Mouse (Mus musculus) embryonic facial prominence, embryonic 13.5 days (tissue): ENCODE measurements at regions not wholly inside any gene's neighbourhood (a gene's known extent, or its start where the extent isn't known, plus 50 kb on each side); places are given as distances from the start of the nearest gene placed in this dataset.

Experiments used
- ATAC-seq: fragments of 200-750 bp; cut with Nextera tagmentation; 2 replicates; pipeline ENCODE4 v1.8.0; 2017; ENCODE audit warnings: low read depth; ENCODE audit not compliant: insufficient number of reproducible peaks, insufficient read depth, low FRiP score, low TSS enrichment
- H3K27ac ChIP-seq: fragments of 300-500 bp; sonication (generic); 2 replicates; pipeline ENCODE4 v1.5.1; 2015; ENCODE audit warnings: moderate library complexity, mild to moderate bottlenecking, inconsistent platforms
- H3K27me3 ChIP-seq: fragments of 300-500 bp; sonication (generic); 2 replicates; pipeline ENCODE4 v1.6.1; 2015; ENCODE audit warnings: mild to moderate bottlenecking, inconsistent platforms
- H3K36me3 ChIP-seq: fragments of 300-500 bp; sonication (generic); 2 replicates; pipeline ENCODE4 v1.6.1; 2015; ENCODE audit warnings: mild to moderate bottlenecking, inconsistent platforms
- H3K4me1 ChIP-seq: fragments of 300-500 bp; sonication (generic); 2 replicates; pipeline ENCODE4 v1.6.1; 2015; ENCODE audit warnings: inconsistent platforms
- H3K4me2 ChIP-seq: fragments of 300-500 bp; sonication (generic); 2 replicates; pipeline ENCODE4 v1.6.1; 2015; ENCODE audit warnings: moderate library complexity, mild to moderate bottlenecking, inconsistent platforms
- H3K4me3 ChIP-seq: fragments of 300-500 bp; sonication (generic); 2 replicates; pipeline ENCODE4 v1.5.1; 2015; ENCODE audit warnings: mild to moderate bottlenecking, inconsistent platforms
- H3K9ac ChIP-seq: fragments of 300-500 bp; sonication (generic); 2 replicates; pipeline ENCODE4 v1.6.1; 2015; ENCODE audit warnings: mild to moderate bottlenecking, inconsistent platforms
- H3K9me3 ChIP-seq: fragments of 300-500 bp; sonication (generic); 2 replicates; pipeline ENCODE4 v1.6.1; 2016; ENCODE audit warnings: inconsistent platforms
- WGBS: fragments of 180-500 bp; shearing (Covaris S2); methylation state at CpG from one replicate; pipeline ENCODE4 v1.1.7; 2015; ENCODE audit warnings: mixed read lengths; 5-methylcytosine and 5-hydroxymethylcytosine counted together

- Histone ChIP-seq H3K4me2 (no peak overlapping the region), H3K9me3 (no peaks in the 10 kb centered on the region), H3K27ac (no peak overlapping the region; the same call in 1 of the 2 replicates), H3K27me3 (no peaks in the 10 kb centered on the region), H3K4me1 (no peaks in the 10 kb centered on the region), H3K4me3 (no peak overlapping the region), H3K9ac (no peak overlapping the region), H3K36me3 (no peaks in the 10 kb centered on the region)
- 84% methylated on average over 7 of the region's 7 CpGs for WGBS
- ATAC-seq = no peak
Observed at GRCm38 (mm10) chr14:58753781-58754180, 388.9 kb downstream of the 1700129C05Rik start.

- Histone ChIP-seq H3K4me2 (no peak overlapping the region), H3K9ac (no peak overlapping the region), H3K4me3 (no peak overlapping the region), H3K9me3 (no peaks in the 10 kb centered on the region), H3K4me1 (no peaks in the 10 kb centered on the region), H3K27me3 (no peaks in the 10 kb centered on the region), H3K36me3 (no peaks in the 10 kb centered on the region), H3K27ac (no peak overlapping the region)
- no peak for ATAC-seq
- WGBS = 58% methylated on average over 1 of the region's 1 CpGs
Observed at GRCm38 (mm10) chr14:58753136-58753535, 389.6 kb downstream of the 1700129C05Rik start.

- Histone ChIP-seq H3K4me1 (no peaks in the 10 kb centered on the region), H3K27me3 (no peaks in the 10 kb centered on the region), H3K9ac (no peak overlapping the region), H3K9me3 (no peaks in the 10 kb centered on the region), H3K4me3 (no peak overlapping the region), H3K27ac (no peak overlapping the region), H3K4me2 (no peak overlapping the region), H3K36me3 (no peaks in the 10 kb centered on the region)
- ATAC-seq = no peak
- WGBS = 74% methylated on average over 1 of the region's 1 CpGs
Observed at GRCm38 (mm10) chr14:58726418-58726817, 416.3 kb downstream of the 1700129C05Rik start.

GRCm38 (mm10) chr14:58714856-58715255 is 427.8 kb downstream of the 1700129C05Rik start:
- no peak overlapping the region for H3K4me2 ChIP-seq
- no peak for ATAC-seq
- no peaks in the 10 kb centered on the region for H3K36me3 ChIP-seq
- no peak overlapping the region for H3K9ac ChIP-seq
- no peak overlapping the region for H3K4me3 ChIP-seq
- no peaks in the 10 kb centered on the region for H3K9me3 ChIP-seq
- H3K27ac ChIP-seq = no peak overlapping the region
- H3K27me3 ChIP-seq = no peaks in the 10 kb centered on the region
- no peaks in the 10 kb centered on the region for H3K4me1 ChIP-seq

- Histone ChIP-seq H3K4me1 (no peaks in the 10 kb centered on the region), H3K27ac (no peak overlapping the region), H3K9ac (no peak overlapping the region), H3K36me3 (no peaks in the 10 kb centered on the region), H3K4me3 (no peak overlapping the region), H3K4me2 (no peak overlapping the region), H3K27me3 (no peaks in the 10 kb centered on the region), H3K9me3 (no peaks in the 10 kb centered on the region)
- WGBS = 74% methylated on average over 7 of the region's 7 CpGs
- no peak for ATAC-seq
Observed at GRCm38 (mm10) chr14:58709861-58710260, 432.8 kb downstream of the 1700129C05Rik start.

GRCm38 (mm10) chr14:58709281-58709680 is 433.4 kb downstream of the 1700129C05Rik start:
- WGBS = 97% methylated on average over 2 of the region's 2 CpGs
- H3K36me3 ChIP-seq = no peaks in the 10 kb centered on the region
- no peak for ATAC-seq
- H3K4me2 ChIP-seq = no peak overlapping the region
- no peak overlapping the region for H3K4me3 ChIP-seq
- no peak overlapping the region for H3K27ac ChIP-seq
- no peaks in the 10 kb centered on the region for H3K4me1 ChIP-seq
- no peaks in the 10 kb centered on the region for H3K27me3 ChIP-seq
- H3K9me3 ChIP-seq = no peaks in the 10 kb centered on the region
- H3K9ac ChIP-seq = no peak overlapping the region

- ATAC-seq = no peak
- no peaks in the 10 kb centered on the region for H3K36me3 ChIP-seq
- H3K27me3 ChIP-seq = no peaks in the 10 kb centered on the region
- H3K9ac ChIP-seq = no peak overlapping the region
- no peak overlapping the region for H3K4me2 ChIP-seq
- WGBS = 19% methylated on average over 1 of the region's 1 CpGs
- no peak overlapping the region for H3K27ac ChIP-seq
- H3K4me1 ChIP-seq = no peaks in the 10 kb centered on the region
- H3K4me3 ChIP-seq = no peak overlapping the region
- H3K9me3 ChIP-seq = no peaks in the 10 kb centered on the region
Observed at GRCm38 (mm10) chr14:58701765-58702164, 440.9 kb downstream of the 1700129C05Rik start.

- no peak for ATAC-seq
- no peaks in the 10 kb centered on the region for H3K27me3 ChIP-seq
- 90% methylated on average over 9 of the region's 9 CpGs for WGBS
- no peak overlapping the region for H3K27ac ChIP-seq
- no peaks in the 10 kb centered on the region for H3K9me3 ChIP-seq
- no peak overlapping the region for H3K4me3 ChIP-seq
- no peak overlapping the region for H3K4me2 ChIP-seq
- H3K4me1 ChIP-seq = no peaks in the 10 kb centered on the region
- no peak overlapping the region for H3K9ac ChIP-seq
- no peaks in the 10 kb centered on the region for H3K36me3 ChIP-seq
Observed at GRCm38 (mm10) chr14:58691129-58691828, 451.4 kb downstream of the 1700129C05Rik start.

GRCm38 (mm10) chr14:58687814-58688213 is 454.9 kb downstream of the 1700129C05Rik start:
- Histone ChIP-seq H3K9ac (no peak overlapping the region), H3K4me3 (no peak overlapping the region), H3K27me3 (no peaks in the 10 kb centered on the region), H3K9me3 (no peaks in the 10 kb centered on the region), H3K4me1 (no peaks in the 10 kb centered on the region), H3K27ac (no peak overlapping the region), H3K4me2 (no peak overlapping the region), H3K36me3 (no peaks in the 10 kb centered on the region)
- WGBS = 86% methylated on average over 4 of the region's 4 CpGs
- ATAC-seq = no peak

DNA sequence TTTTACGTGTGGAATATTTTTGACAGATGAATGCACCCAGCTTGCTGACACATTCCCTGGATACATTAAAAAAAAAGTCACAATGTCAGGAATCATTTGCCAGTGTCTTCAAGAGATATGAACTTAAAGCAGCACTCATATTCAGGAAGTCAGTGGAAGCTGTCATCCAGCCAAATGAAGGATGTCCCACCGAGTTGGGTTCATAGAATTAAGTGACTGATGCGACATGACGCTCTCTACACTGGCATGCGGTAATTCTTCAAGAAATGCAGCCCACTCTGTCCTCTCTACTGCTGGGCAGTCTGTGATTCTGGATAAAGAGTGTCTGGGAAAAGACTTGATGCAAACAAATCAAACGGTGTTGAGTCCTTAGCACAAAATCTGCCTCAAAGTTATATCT is 463.9 kb downstream of the 1700129C05Rik start:
- Histone ChIP-seq H3K9me3 (no peaks in the 10 kb centered on the region), H3K4me3 (no peak overlapping the region), H3K4me1 (peaks cover 10% of the 10 kb centered on the region; the same call in 1 of the 2 replicates), H3K27ac (no peak overlapping the region), H3K9ac (no peak overlapping the region), H3K27me3 (no peaks in the 10 kb centered on the region), H3K4me2 (peak overlapping the region; percentile 28; the same call in 1 of the 2 replicates), H3K36me3 (no peaks in the 10 kb centered on the region)
- ATAC-seq = no peak
- WGBS = 73% methylated on average over 6 of the region's 6 CpGs

DNA sequence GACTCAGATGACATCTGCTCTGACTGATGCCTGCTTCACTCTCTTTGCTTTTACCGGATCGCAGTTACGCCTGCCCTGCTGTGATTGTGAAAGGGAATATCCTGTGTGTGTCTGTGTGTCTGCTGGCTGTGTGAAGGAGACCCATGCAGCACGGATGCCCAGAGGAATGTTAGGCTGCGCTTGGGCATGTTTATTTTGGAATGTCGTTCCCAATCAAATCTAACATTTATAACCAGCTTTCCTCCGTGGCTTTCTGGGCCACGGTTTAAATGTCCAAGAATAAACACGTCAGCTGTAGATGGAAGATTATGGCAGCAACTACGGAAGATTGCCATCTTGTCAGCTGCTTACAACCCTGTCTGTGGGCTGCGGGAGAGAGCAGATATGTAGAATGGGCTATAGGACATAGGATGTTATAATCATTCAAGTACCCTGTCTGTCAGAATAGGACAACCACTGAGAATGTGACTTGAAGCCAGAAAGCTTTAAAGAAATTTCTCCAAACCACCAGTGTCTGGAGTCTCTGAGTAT is 464.5 kb downstream of the 1700129C05Rik start:
- Histone ChIP-seq H3K4me2 (peak overlapping the region; percentile 28; the same call in 1 of the 2 replicates), H3K9ac (no peak overlapping the region), H3K4me1 (peaks cover 10% of the 10 kb centered on the region; the same call in 1 of the 2 replicates), H3K9me3 (no peaks in the 10 kb centered on the region), H3K4me3 (no peak overlapping the region), H3K27me3 (no peaks in the 10 kb centered on the region), H3K36me3 (no peaks in the 10 kb centered on the region), H3K27ac (0 out of 2 replicates have a peak overlapping the region, but pooled peaks have one; percentile 0)
- no peak for ATAC-seq
- WGBS = 32% methylated on average over 11 of the region's 11 CpGs

DNA sequence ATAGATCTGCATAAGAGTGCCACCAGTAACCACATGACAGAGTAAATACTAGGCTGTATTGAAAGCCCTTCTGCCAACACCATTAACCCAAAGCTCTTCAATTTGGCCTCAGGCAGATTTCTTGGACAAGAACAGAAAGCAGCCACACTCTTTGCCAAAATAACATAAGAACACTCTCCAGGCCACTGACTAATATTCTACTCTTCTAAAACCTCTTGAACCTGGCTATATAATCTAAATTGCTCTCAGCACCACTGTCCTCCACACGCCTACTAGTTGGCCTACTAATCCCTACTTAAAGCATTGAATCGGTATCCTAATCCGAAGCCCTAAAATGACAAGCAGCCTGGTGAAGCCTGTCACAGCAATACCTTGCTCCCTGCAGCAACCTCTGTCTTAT is 467.5 kb downstream of the 1700129C05Rik start:
- no peak overlapping the region for H3K4me3 ChIP-seq
- H3K27me3 ChIP-seq = no peaks in the 10 kb centered on the region
- no peak overlapping the region for H3K9ac ChIP-seq
- H3K36me3 ChIP-seq = no peaks in the 10 kb centered on the region
- no peak overlapping the region for H3K27ac ChIP-seq
- H3K9me3 ChIP-seq = no peaks in the 10 kb centered on the region
- H3K4me1 ChIP-seq = peaks cover 10% of the 10 kb centered on the region; the same call in 1 of the 2 replicates
- WGBS = 75% methylated on average over 3 of the region's 3 CpGs
- no peak overlapping the region for H3K4me2 ChIP-seq
- no peak for ATAC-seq
